Mouse (Mus musculus) heart, embryonic 11.5 days (tissue): ENCODE measurements at regions not wholly inside any gene's neighbourhood (a gene's known extent, or its start where the extent isn't known, plus 50 kb on each side); places are given as distances from the start of the nearest gene placed in this dataset.

Experiments
- ATAC-seq: fragments of 200-750 bp; cut with Nextera tagmentation; replicated peaks from 2 replicates; pipeline ENCODE4 v1.8.0; 2017; ENCODE audit warnings: moderate library complexity; ENCODE audit not compliant: insufficient number of reproducible peaks, low FRiP score, low TSS enrichment
- H3K27ac ChIP-seq: fragments of 300-500 bp; sonication (generic); 2 replicates; pipeline ENCODE4 v1.5.1; 2014; ENCODE audit warnings: mild to moderate bottlenecking, low read depth, low read length
- H3K27me3 ChIP-seq: fragments of 300-500 bp; sonication (generic); 2 replicates; pipeline ENCODE4 v1.6.1; 2014; ENCODE audit warnings: mild to moderate bottlenecking, low read length, mixed read lengths; ENCODE audit not compliant: control insufficient read depth, insufficient read depth
- H3K36me3 ChIP-seq: fragments of 300-500 bp; sonication (generic); 2 replicates; pipeline ENCODE4 v1.6.1; 2014; ENCODE audit warnings: mild to moderate bottlenecking, low read length, moderate library complexity, mixed read lengths; ENCODE audit not compliant: control insufficient read depth, insufficient read depth
- H3K4me1 ChIP-seq: fragments of 300-500 bp; sonication (generic); 2 replicates; pipeline ENCODE4 v1.6.1; 2014; ENCODE audit warnings: low read length; ENCODE audit not compliant: control insufficient read depth, insufficient read depth
- H3K4me2 ChIP-seq: fragments of 300-500 bp; sonication (generic); 2 replicates; pipeline ENCODE4 v1.6.1; 2014; ENCODE audit warnings: mild to moderate bottlenecking, moderate library complexity
- H3K4me3 ChIP-seq: fragments of 300-500 bp; sonication (generic); 2 replicates; pipeline ENCODE4 v1.5.1; 2014; ENCODE audit warnings: low read depth, low read length
- H3K9ac ChIP-seq: fragments of 300-500 bp; sonication (generic); 2 replicates; pipeline ENCODE4 v1.6.1; 2014; ENCODE audit warnings: mild to moderate bottlenecking, low read depth, low read length, moderate library complexity
- H3K9me3 ChIP-seq: fragments of 300-500 bp; sonication (generic); replicated peaks from 2 replicates; pipeline ENCODE4 v1.6.1; 2016; ENCODE audit warnings: low read length; ENCODE audit not compliant: control insufficient read depth
- WGBS: fragments of 180-500 bp; shearing (Covaris S2); extraction: QIAGEN DNeasy Blood & Tissue Kit; methylation state at CpG from one replicate; pipeline ENCODE4 v1.1.7; 2014; ENCODE audit not compliant: insufficient replicate concordance; 5-methylcytosine and 5-hydroxymethylcytosine counted together

- H3K27ac ChIP-seq = no peak overlapping the region
- WGBS = 84% methylated on average over 5 of the region's 5 CpGs
- H3K4me3 ChIP-seq = no peak overlapping the region
- H3K36me3 ChIP-seq = no peaks in the 10 kb centered on the region
- no peak for ATAC-seq
- H3K27me3 ChIP-seq = no peaks in the 10 kb centered on the region
- no peaks in the 10 kb centered on the region for H3K9me3 ChIP-seq
- H3K4me2 ChIP-seq = no peak overlapping the region
- H3K9ac ChIP-seq = no peak overlapping the region
- H3K4me1 ChIP-seq = no peaks in the 10 kb centered on the region
Observed at GRCm38 (mm10) chr4:56325156-56325555, 414.7 kb upstream of the Gm26657 start.

- Histone ChIP-seq H3K36me3 (no peaks in the 10 kb centered on the region), H3K9me3 (no peaks in the 10 kb centered on the region), H3K4me2 (no peak overlapping the region), H3K27ac (no peak overlapping the region), H3K9ac (no peak overlapping the region), H3K4me3 (no peak overlapping the region), H3K4me1 (no peaks in the 10 kb centered on the region), H3K27me3 (no peaks in the 10 kb centered on the region)
- ATAC-seq = no peak
- 75% methylated on average over 4 of the region's 4 CpGs for WGBS
Observed at GRCm38 (mm10) chr4:56319134-56319533, 420.7 kb upstream of the Gm26657 start.

- H3K27me3 ChIP-seq = no peaks in the 10 kb centered on the region
- H3K4me3 ChIP-seq = no peak overlapping the region
- no peaks in the 10 kb centered on the region for H3K9me3 ChIP-seq
- H3K27ac ChIP-seq = no peak overlapping the region
- no peaks in the 10 kb centered on the region for H3K36me3 ChIP-seq
- ATAC-seq = no peak
- peaks cover 8% of the 10 kb centered on the region for H3K4me1 ChIP-seq
- H3K9ac ChIP-seq = no peak overlapping the region
- WGBS = 27% methylated on average over 6 of the region's 6 CpGs
- no peak overlapping the region for H3K4me2 ChIP-seq
Observed at GRCm38 (mm10) chr4:56305664-56306330, 434.1 kb upstream of the Gm26657 start.

GRCm38 (mm10) chr4:56304275-56304674, 435.6 kb upstream of the Gm26657 start:
- ATAC-seq = no peak

GRCm38 (mm10) chr4:56287980-56288379, 451.9 kb upstream of the Gm26657 start:
- H3K4me1 ChIP-seq = no peaks in the 10 kb centered on the region
- H3K9ac ChIP-seq = no peak overlapping the region
- 39% methylated on average over 2 of the region's 2 CpGs for WGBS
- H3K36me3 ChIP-seq = no peaks in the 10 kb centered on the region
- no peaks in the 10 kb centered on the region for H3K9me3 ChIP-seq
- H3K27me3 ChIP-seq = no peaks in the 10 kb centered on the region
- ATAC-seq = no peak
- no peak overlapping the region for H3K27ac ChIP-seq
- H3K4me2 ChIP-seq = no peak overlapping the region
- H3K4me3 ChIP-seq = no peak overlapping the region

More at GRCm38 (mm10) chr4:56304275-56304674, 435.6 kb upstream of the Gm26657 start:
- H3K4me1 ChIP-seq = peaks cover 8% of the 10 kb centered on the region
- no peaks in the 10 kb centered on the region for H3K27me3 ChIP-seq
- H3K36me3 ChIP-seq = no peaks in the 10 kb centered on the region
- H3K9me3 ChIP-seq = no peaks in the 10 kb centered on the region
- no peak overlapping the region for H3K4me3 ChIP-seq
- 54% methylated on average over 2 of the region's 2 CpGs for WGBS
- no peak overlapping the region for H3K9ac ChIP-seq
- H3K27ac ChIP-seq = no peak overlapping the region
- no peak overlapping the region for H3K4me2 ChIP-seq

GRCm38 (mm10) chr4:56284490-56284889, 455.4 kb upstream of the Gm26657 start:
- H3K4me2 ChIP-seq = no peak overlapping the region
- ATAC-seq = no peak
- H3K4me1 ChIP-seq = no peaks in the 10 kb centered on the region
- H3K9ac ChIP-seq = no peak overlapping the region
- 60% methylated on average over 2 of the region's 2 CpGs for WGBS
- no peak overlapping the region for H3K27ac ChIP-seq
- no peaks in the 10 kb centered on the region for H3K36me3 ChIP-seq
- H3K27me3 ChIP-seq = no peaks in the 10 kb centered on the region
- H3K9me3 ChIP-seq = no peaks in the 10 kb centered on the region
- no peak overlapping the region for H3K4me3 ChIP-seq

- Histone ChIP-seq H3K4me2 (no peak overlapping the region), H3K9ac (no peak overlapping the region), H3K9me3 (no peaks in the 10 kb centered on the region), H3K4me1 (no peaks in the 10 kb centered on the region), H3K4me3 (no peak overlapping the region), H3K27me3 (no peaks in the 10 kb centered on the region), H3K27ac (no peak overlapping the region), H3K36me3 (no peaks in the 10 kb centered on the region)
- WGBS = 85% methylated on average over 3 of the region's 3 CpGs
- ATAC-seq = no peak
Observed at GRCm38 (mm10) chr4:56275836-56276235, 464.0 kb upstream of the Gm26657 start.

GRCm38 (mm10) chr4:56271390-56271789, 468.5 kb upstream of the Gm26657 start:
- H3K4me1 ChIP-seq = no peaks in the 10 kb centered on the region
- no peak overlapping the region for H3K9ac ChIP-seq
- no peak overlapping the region for H3K4me3 ChIP-seq
- no peaks in the 10 kb centered on the region for H3K9me3 ChIP-seq
- no peak for ATAC-seq
- H3K36me3 ChIP-seq = no peaks in the 10 kb centered on the region
- H3K27me3 ChIP-seq = no peaks in the 10 kb centered on the region
- H3K4me2 ChIP-seq = no peak overlapping the region
- 84% methylated on average over 4 of the region's 4 CpGs for WGBS
- H3K27ac ChIP-seq = no peak overlapping the region

- no peak overlapping the region for H3K9ac ChIP-seq
- H3K36me3 ChIP-seq = no peaks in the 10 kb centered on the region
- H3K9me3 ChIP-seq = no peaks in the 10 kb centered on the region
- no peak overlapping the region for H3K4me3 ChIP-seq
- WGBS = 76% methylated on average over 4 of the region's 4 CpGs
- H3K4me1 ChIP-seq = no peaks in the 10 kb centered on the region
- H3K27ac ChIP-seq = no peak overlapping the region
- no peak overlapping the region for H3K4me2 ChIP-seq
- no peak for ATAC-seq
- no peaks in the 10 kb centered on the region for H3K27me3 ChIP-seq
Observed at GRCm38 (mm10) chr4:56264626-56265025, 475.2 kb upstream of the Gm26657 start.
